Mouse (Mus musculus) hindbrain, embryonic 13.5 days (tissue): Measurements from ENCODE around the gene Sart1. TPM values are rescaled to one million over a fixed set of nuclear protein-coding genes. Genes with fewer than 3 reads are reported as not detected.

Experiments
- ATAC-seq: fragments of 200-750 bp; cut with Nextera tagmentation; 2 replicates; pipeline ENCODE4 v1.8.0; 2017; ENCODE audit warnings: moderate TSS enrichment; ENCODE audit not compliant: low FRiP score
- H3K27ac ChIP-seq: fragments of 300-500 bp; sonication (generic); 2 replicates; pipeline ENCODE4 v1.5.1; 2015; ENCODE audit warnings: inconsistent platforms, mild to moderate bottlenecking, moderate library complexity
- H3K27me3 ChIP-seq: fragments of 300-500 bp; sonication (generic); 2 replicates; pipeline ENCODE4 v1.6.1; 2015; ENCODE audit warnings: mild to moderate bottlenecking, inconsistent platforms
- H3K36me3 ChIP-seq: fragments of 300-500 bp; sonication (generic); 2 replicates; pipeline ENCODE4 v1.6.1; 2015; ENCODE audit warnings: mild to moderate bottlenecking, inconsistent platforms
- H3K4me1 ChIP-seq: fragments of 300-500 bp; sonication (generic); replicated peaks from 2 replicates; pipeline ENCODE4 v1.6.1; 2015; ENCODE audit warnings: inconsistent platforms
- H3K4me2 ChIP-seq: fragments of 300-500 bp; sonication (generic); 2 replicates; pipeline ENCODE4 v1.6.1; 2015; ENCODE audit warnings: inconsistent platforms, mild to moderate bottlenecking, moderate library complexity
- H3K4me3 ChIP-seq: fragments of 300-500 bp; sonication (generic); 2 replicates; pipeline ENCODE4 v1.5.1; 2015; ENCODE audit warnings: mild to moderate bottlenecking, inconsistent platforms
- H3K9ac ChIP-seq: fragments of 300-500 bp; sonication (generic); 2 replicates; pipeline ENCODE4 v1.6.1; 2015; ENCODE audit warnings: mild to moderate bottlenecking, inconsistent platforms
- H3K9me3 ChIP-seq: fragments of 300-500 bp; sonication (generic); 2 replicates; pipeline ENCODE4 v1.6.1; 2016; ENCODE audit warnings: inconsistent platforms
- WGBS: fragments of 180-500 bp; shearing (Covaris S2); methylation state at CpG from one replicate; pipeline ENCODE4 v1.1.7; 2015; 5-methylcytosine and 5-hydroxymethylcytosine counted together
- polyA plus RNA-seq: library from polyadenylated mRNA; unstranded; fragments of >200 nt; fragmentation: Nextera tagmentation; extraction: Ambion mirVana; gene quantifications from 2 replicates; pipeline ENCODE4 v1.2.1, GENCODE M21; 2015

The Sart1 gene
- polyA plus RNA-seq, 1 experiment from 2014 or later: 72.1 TPM

GRCm38 (mm10) chr19:5327970-5328369 lies 60.5 kb downstream of the Sart1 start:
- Histone ChIP-seq H3K4me1 (no peaks in the 10 kb centered on the region), H3K9me3 (no peaks in the 10 kb centered on the region), H3K9ac (no peak overlapping the region), H3K27me3 (no peaks in the 10 kb centered on the region), H3K4me2 (no peak overlapping the region), H3K36me3 (no peaks in the 10 kb centered on the region), H3K4me3 (no peak overlapping the region), H3K27ac (no peak overlapping the region)
- 74% methylated on average over 19 of the region's 19 CpGs for WGBS
- ATAC-seq: no peak

Other genes starting within 250 kb of the Sart1 start
- gene Pacs1, start 115.6 kb downstream of the Sart1 start, polyA plus RNA-seq: 33.9 TPM in 2 replicates
- gene Sf3b2, start 93.2 kb downstream of the Sart1 start, polyA plus RNA-seq: 373 and 377 TPM in 2 replicates
- gene Gal3st3, start 90.4 kb downstream of the Sart1 start, polyA plus RNA-seq: 34.1 and 36.0 TPM in 2 replicates
- not detected in 2 replicates for gene Catsper1, start 53.0 kb downstream of the Sart1 start, polyA plus RNA-seq
- gene Cst6, start 39.1 kb downstream of the Sart1 start, polyA plus RNA-seq: 5.4 and 6.3 TPM in 2 replicates
- 53.3 and 56.4 TPM in 2 replicates for gene Eif1ad, start 22.0 kb downstream of the Sart1 start, polyA plus RNA-seq
- gene Banf1, start 21.5 kb downstream of the Sart1 start, polyA plus RNA-seq: 330 and 334 TPM in 2 replicates
- 0.18 TPM in 1 of 2 replicates, not detected in the other for gene Tsga10ip, start 13.8 kb upstream of the Sart1 start, polyA plus RNA-seq
- 322 and 323 TPM in 2 replicates for gene Drap1, start 36.3 kb upstream of the Sart1 start, polyA plus RNA-seq
- gene AI837181, start 36.4 kb upstream of the Sart1 start, polyA plus RNA-seq: 68.5 and 69.7 TPM in 2 replicates
- gene Fosl1, start 58.8 kb upstream of the Sart1 start, polyA plus RNA-seq: 0.48 TPM in 1 of 2 replicates, not detected in the other
- gene Ccdc85b, start 69.2 kb upstream of the Sart1 start, polyA plus RNA-seq: 9.6 and 10.2 TPM in 2 replicates
- gene Fibp, start 71.9 kb upstream of the Sart1 start, polyA plus RNA-seq: 169 and 179 TPM in 2 replicates
- gene Ctsw, start 79.8 kb upstream of the Sart1 start, polyA plus RNA-seq: 5.0 and 5.8 TPM in 2 replicates
- gene Efemp2, start 85.3 kb upstream of the Sart1 start, polyA plus RNA-seq: 45.6 and 48.7 TPM in 2 replicates
- gene Mus81, start 99.7 kb upstream of the Sart1 start, polyA plus RNA-seq: 42.6 and 49.7 TPM in 2 replicates
- gene Cfl1, start 101.8 kb upstream of the Sart1 start, polyA plus RNA-seq: 3,676 and 3,692 TPM in 2 replicates
- gene 1700020D05Rik, start 115.1 kb upstream of the Sart1 start, polyA plus RNA-seq: 0.58 TPM in 1 of 2 replicates, not detected in the other
- 80.3 and 81.1 TPM in 2 replicates for gene Snx32, start 121.8 kb upstream of the Sart1 start, polyA plus RNA-seq
- 0.21 TPM in 1 of 2 replicates, not detected in the other for gene Ovol1, start 171.9 kb upstream of the Sart1 start, polyA plus RNA-seq
- gene Ap5b1, start 179.3 kb upstream of the Sart1 start, polyA plus RNA-seq: 2.2 and 2.9 TPM in 2 replicates
- 71.2 and 80.6 TPM in 2 replicates for gene Rnaseh2c, start 213.2 kb upstream of the Sart1 start, polyA plus RNA-seq
- 77.2 and 79.7 TPM in 2 replicates for gene Kat5, start 221.5 kb upstream of the Sart1 start, polyA plus RNA-seq
- 30.1 and 35.2 TPM in 2 replicates for gene Rela, start 248.8 kb upstream of the Sart1 start, polyA plus RNA-seq